Mouse (Mus musculus): ENCODE data around the gene Sept6. TPM values are rescaled to one million over a fixed set of nuclear protein-coding genes. Genes with fewer than 3 reads are reported as not detected.
A peak's percentile ranks its signal among the peaks of the same experiment; 100 is the strongest.

Gene Sept6
- polyA plus RNA-seq, 1 experiment from 2014 or later, result 4.8 TPM

DNA sequence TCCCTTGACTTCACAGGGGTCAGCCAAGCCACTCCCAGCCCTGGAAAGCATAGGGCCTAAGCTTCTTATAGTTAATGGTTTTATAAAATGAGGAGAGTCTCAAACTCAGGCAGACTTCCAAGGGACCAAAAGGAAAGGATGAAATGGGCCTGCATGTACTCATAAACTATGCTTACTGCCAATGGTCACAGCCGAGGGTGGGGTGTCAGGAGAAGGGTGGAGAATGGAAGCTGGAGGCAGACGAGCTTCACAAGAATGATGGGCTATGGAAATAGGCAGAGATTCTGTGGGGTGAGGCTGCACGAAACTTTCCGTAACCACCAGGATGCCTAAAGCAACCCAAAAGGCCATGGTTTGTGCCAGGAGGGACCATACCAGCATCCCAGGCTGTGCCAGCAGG is 15.3 kb downstream of the Sept6 start:
- no peak overlapping the region for H3K4me2 ChIP-seq (replicated peaks; ENCODE audit: low read depth, low read length)
- ATAC-seq (no peak), DNase-seq (ENCODE audit: low spot score) (no peak)
- WGBS, result 72% methylated on average over 4 of the region's 4 CpGs
- no peaks in the 10 kb centered on the region for H3K27me3 ChIP-seq (replicated peaks; ENCODE audit: insufficient read depth, low read length)
- TF ChIP-seq EP300 (IDR thresholded peaks at IDR 0.05) (no peak), CTCF (IDR thresholded peaks at IDR 0.05) (no peak)
- no peak overlapping the region for H3K4me3 ChIP-seq (ENCODE audit: low read depth, low read length)
- H3K9ac ChIP-seq (replicated peaks; ENCODE audit: low read depth), result no peak overlapping the region
- H3K9me3 ChIP-seq (ENCODE audit: low read length), result no peaks in the 10 kb centered on the region
- no peaks in the 10 kb centered on the region for H3K4me1 ChIP-seq (ENCODE audit: insufficient read depth, low read depth, low read length)
- H3K36me3 ChIP-seq (ENCODE audit: insufficient read depth, low read length), result no peaks in the 10 kb centered on the region
- no peak overlapping the region for H3K27ac ChIP-seq (ENCODE audit: low read length)

DNA sequence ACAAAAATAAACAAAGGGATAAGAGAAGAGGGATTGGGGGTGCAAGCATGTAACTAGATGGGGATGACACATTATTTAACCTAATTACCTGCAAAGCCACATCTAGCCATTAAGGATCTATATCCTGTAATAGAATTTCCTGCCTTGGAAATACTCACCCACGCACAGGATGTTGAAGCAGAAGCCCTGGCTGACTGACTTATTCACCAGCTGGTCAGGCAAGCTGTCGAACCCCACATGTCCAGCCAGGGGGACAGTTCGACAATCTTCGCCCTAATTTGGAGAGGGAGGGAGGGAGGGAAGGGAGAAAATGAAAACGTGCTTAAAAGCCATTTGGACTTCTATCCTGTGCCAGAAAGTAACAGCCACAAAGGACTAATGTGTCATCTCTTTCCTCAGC is 16.7 kb downstream of the Sept6 start:
- Histone ChIP-seq H3K27me3 (replicated peaks; ENCODE audit: insufficient read depth, low read length) (no peaks in the 10 kb centered on the region), H3K36me3 (ENCODE audit: insufficient read depth, low read length) (no peaks in the 10 kb centered on the region), H3K9me3 (ENCODE audit: low read length) (no peaks in the 10 kb centered on the region), H3K4me2 (replicated peaks; ENCODE audit: low read depth, low read length) (no peak overlapping the region), H3K9ac (replicated peaks; ENCODE audit: low read depth) (no peak overlapping the region), H3K4me1 (ENCODE audit: insufficient read depth, low read depth, low read length) (no peaks in the 10 kb centered on the region), H3K27ac (ENCODE audit: low read length) (no peak overlapping the region), H3K4me3 (ENCODE audit: low read depth, low read length) (no peak overlapping the region)
- DNase-seq (ENCODE audit: low spot score), result no peak
- TF ChIP-seq EP300 (IDR thresholded peaks at IDR 0.05), result no peak
- TF ChIP-seq CTCF (IDR thresholded peaks at IDR 0.05), result no peak
- WGBS, result 65% methylated on average over 5 of the region's 5 CpGs
- no peak for ATAC-seq

DNA sequence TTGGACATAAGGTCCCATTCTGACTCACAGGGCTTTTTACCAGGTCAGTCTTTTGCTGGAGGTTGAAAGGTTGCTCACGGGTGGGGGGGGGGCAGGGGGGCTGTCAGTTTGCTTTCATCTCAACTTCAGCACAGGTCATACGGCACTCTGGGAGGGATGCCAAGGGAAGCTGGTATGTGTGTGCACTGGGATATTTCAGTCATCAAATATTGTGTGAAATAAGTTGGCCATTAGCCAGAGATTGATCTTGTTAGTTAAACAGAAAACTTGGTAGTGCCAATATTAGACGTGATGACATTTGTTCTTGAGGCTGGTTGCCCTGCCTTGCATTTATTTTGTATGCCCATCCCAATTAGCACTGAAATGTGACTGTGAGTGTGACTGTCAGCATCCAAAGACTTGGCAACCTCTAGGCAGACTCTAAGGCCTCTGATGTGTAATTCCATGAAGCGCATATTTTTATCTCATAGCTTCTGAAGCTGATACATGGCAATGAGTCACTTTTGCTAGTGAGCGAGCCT is 18.6 kb downstream of the Sept6 start:
- DNase-seq (ENCODE audit: low spot score), result peak; percentile 6
- WGBS, result 51% methylated on average over 5 of the region's 5 CpGs
- Histone ChIP-seq H3K27ac (ENCODE audit: low read length) (no peak overlapping the region), H3K4me3 (ENCODE audit: low read depth, low read length) (no peak overlapping the region), H3K36me3 (ENCODE audit: insufficient read depth, low read length) (no peaks in the 10 kb centered on the region), H3K27me3 (replicated peaks; ENCODE audit: insufficient read depth, low read length) (no peaks in the 10 kb centered on the region), H3K4me2 (replicated peaks; ENCODE audit: low read depth, low read length) (no peak overlapping the region), H3K9me3 (ENCODE audit: low read length) (no peaks in the 10 kb centered on the region), H3K4me1 (ENCODE audit: insufficient read depth, low read depth, low read length) (no peaks in the 10 kb centered on the region), H3K9ac (replicated peaks; ENCODE audit: low read depth) (no peak overlapping the region)
- TF ChIP-seq CTCF (IDR thresholded peaks at IDR 0.05) (no peak), EP300 (IDR thresholded peaks at IDR 0.05) (no peak)
- no peak for ATAC-seq

DNA sequence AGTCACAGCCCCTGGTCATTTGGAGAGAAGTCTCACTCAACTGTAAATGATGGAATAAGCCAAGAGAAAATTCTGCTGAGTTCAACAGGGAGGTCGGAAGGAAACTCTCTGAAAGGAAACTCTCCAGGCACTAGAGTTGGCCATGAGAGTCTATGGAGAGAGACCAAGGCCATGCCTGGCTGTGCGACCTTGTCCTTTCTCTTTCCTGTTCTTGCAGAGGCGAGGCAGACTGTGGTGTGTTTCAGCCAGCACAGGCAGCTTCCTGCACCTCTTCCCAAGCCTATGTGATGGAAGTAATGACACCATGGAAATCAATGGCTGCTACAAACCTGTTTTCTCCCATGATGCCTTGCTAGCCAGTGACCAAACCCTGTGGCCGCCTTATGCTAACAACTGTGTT is 20.4 kb downstream of the Sept6 start:
- H3K9ac ChIP-seq (replicated peaks; ENCODE audit: low read depth), result no peak overlapping the region
- TF ChIP-seq CTCF (IDR thresholded peaks at IDR 0.05) (no peak), EP300 (IDR thresholded peaks at IDR 0.05) (no peak)
- H3K27me3 ChIP-seq (replicated peaks; ENCODE audit: insufficient read depth, low read length), result no peaks in the 10 kb centered on the region
- H3K4me1 ChIP-seq (ENCODE audit: insufficient read depth, low read depth, low read length), result no peaks in the 10 kb centered on the region
- H3K36me3 ChIP-seq (ENCODE audit: insufficient read depth, low read length), result no peaks in the 10 kb centered on the region
- no peak overlapping the region for H3K4me3 ChIP-seq (ENCODE audit: low read depth, low read length)
- DNase-seq (ENCODE audit: low spot score) (no peak), ATAC-seq (no peak)
- H3K9me3 ChIP-seq (ENCODE audit: low read length), result no peaks in the 10 kb centered on the region
- 83% methylated on average over 4 of the region's 4 CpGs for WGBS
- H3K4me2 ChIP-seq (replicated peaks; ENCODE audit: low read depth, low read length), result no peak overlapping the region
- H3K27ac ChIP-seq (ENCODE audit: low read length), result no peak overlapping the region

DNA sequence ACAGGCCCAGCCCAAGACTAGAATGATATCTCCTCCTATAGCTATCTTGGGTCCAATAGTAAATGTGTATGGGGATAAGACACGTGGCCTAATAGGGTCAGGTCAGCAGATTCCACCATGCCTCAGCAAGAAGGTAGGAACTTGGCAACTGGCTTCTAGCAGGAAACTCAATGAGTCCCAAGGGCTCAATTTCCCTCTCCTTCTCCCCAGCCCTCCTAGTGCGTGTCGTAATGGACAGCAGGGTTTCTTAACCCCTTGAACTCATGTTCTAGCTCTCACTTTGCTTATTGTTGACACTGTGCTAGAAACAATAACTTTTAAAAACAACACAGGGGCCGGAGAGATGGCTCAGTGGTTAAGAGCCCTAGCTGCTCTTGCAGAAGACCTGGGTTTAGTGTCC is 22.1 kb downstream of the Sept6 start:
- no peaks in the 10 kb centered on the region for H3K36me3 ChIP-seq (ENCODE audit: insufficient read depth, low read length)
- no peak for DNase-seq (ENCODE audit: low spot score)
- H3K9ac ChIP-seq (replicated peaks; ENCODE audit: low read depth), result no peak overlapping the region
- no peak for ATAC-seq
- no peak overlapping the region for H3K27ac ChIP-seq (ENCODE audit: low read length)
- no peak overlapping the region for H3K4me2 ChIP-seq (replicated peaks; ENCODE audit: low read depth, low read length)
- H3K4me3 ChIP-seq (ENCODE audit: low read depth, low read length), result no peak overlapping the region
- no peaks in the 10 kb centered on the region for H3K9me3 ChIP-seq (ENCODE audit: low read length)
- no peaks in the 10 kb centered on the region for H3K4me1 ChIP-seq (ENCODE audit: insufficient read depth, low read depth, low read length)
- no peaks in the 10 kb centered on the region for H3K27me3 ChIP-seq (replicated peaks; ENCODE audit: insufficient read depth, low read length)
- TF ChIP-seq EP300 (IDR thresholded peaks at IDR 0.05), result no peak
- no peak for TF ChIP-seq CTCF (IDR thresholded peaks at IDR 0.05)
- WGBS, result 64% methylated on average over 4 of the region's 4 CpGs

DNA sequence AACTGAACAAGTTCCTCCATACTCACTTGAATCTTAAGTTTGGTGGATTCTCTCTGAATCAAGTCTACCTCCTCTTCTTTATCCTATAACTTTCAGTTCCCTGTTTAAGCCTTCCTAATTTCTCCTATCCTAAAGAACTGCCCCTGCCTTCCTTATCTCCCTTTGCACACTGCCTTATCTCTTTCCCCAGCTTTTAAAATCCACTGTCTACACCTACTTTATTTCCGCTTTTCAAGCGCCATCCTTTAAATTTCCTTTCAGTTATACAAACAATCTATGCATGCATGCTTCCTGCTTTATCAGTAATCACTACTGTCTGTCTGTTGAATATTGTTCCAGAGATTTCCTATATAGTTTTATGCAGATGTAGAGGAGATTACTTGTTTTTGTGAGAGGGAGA is 34.9 kb downstream of the Sept6 start:
- Histone ChIP-seq H3K9ac (replicated peaks; ENCODE audit: low read depth) (no peak overlapping the region), H3K4me2 (replicated peaks; ENCODE audit: low read depth, low read length) (no peak overlapping the region), H3K27ac (ENCODE audit: low read length) (no peak overlapping the region), H3K36me3 (ENCODE audit: insufficient read depth, low read length) (no peaks in the 10 kb centered on the region), H3K9me3 (ENCODE audit: low read length) (no peaks in the 10 kb centered on the region), H3K27me3 (replicated peaks; ENCODE audit: insufficient read depth, low read length) (no peaks in the 10 kb centered on the region), H3K4me1 (ENCODE audit: insufficient read depth, low read depth, low read length) (no peaks in the 10 kb centered on the region), H3K4me3 (ENCODE audit: low read depth, low read length) (no peak overlapping the region)
- WGBS, result 51% methylated on average over 2 of the region's 2 CpGs
- TF ChIP-seq CTCF (IDR thresholded peaks at IDR 0.05) (no peak), EP300 (IDR thresholded peaks at IDR 0.05) (peak; percentile 86)
- DNase-seq (ENCODE audit: low spot score) (peak; percentile 11), ATAC-seq (peak; percentile 52; the same call in 1 of the 2 replicates)

DNA sequence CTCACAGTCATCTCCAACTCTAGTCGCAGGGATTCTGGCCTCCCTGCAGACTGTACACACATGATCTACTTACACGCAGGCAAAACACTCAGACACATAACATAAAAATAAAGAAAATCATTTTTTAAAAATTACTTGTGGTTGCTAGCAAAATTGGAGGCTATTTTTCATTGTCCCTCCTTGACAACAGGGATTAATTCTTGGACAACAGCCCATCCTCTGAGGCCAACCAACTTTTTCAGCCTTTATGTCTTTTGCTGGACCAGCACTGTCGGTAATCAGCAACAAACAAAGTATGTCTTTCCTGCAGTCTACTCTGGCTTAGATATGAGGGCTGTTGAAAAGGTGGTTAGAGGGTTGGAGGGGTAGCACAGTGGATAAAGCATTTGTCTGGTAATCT is 50.5 kb downstream of the Sept6 start:
- WGBS, result 75% methylated on average over 3 of the region's 3 CpGs

More for the DNA sequence above, 50.5 kb downstream of the Sept6 start:
- Histone ChIP-seq H3K9ac (replicated peaks; ENCODE audit: low read depth) (no peak overlapping the region), H3K36me3 (ENCODE audit: insufficient read depth, low read length) (no peaks in the 10 kb centered on the region), H3K9me3 (ENCODE audit: low read length) (no peaks in the 10 kb centered on the region), H3K4me3 (ENCODE audit: low read depth, low read length) (no peak overlapping the region), H3K4me2 (replicated peaks; ENCODE audit: low read depth, low read length) (no peak overlapping the region), H3K27me3 (replicated peaks; ENCODE audit: insufficient read depth, low read length) (no peaks in the 10 kb centered on the region), H3K27ac (ENCODE audit: low read length) (no peak overlapping the region), H3K4me1 (ENCODE audit: insufficient read depth, low read depth, low read length) (no peaks in the 10 kb centered on the region)
- TF ChIP-seq EP300 (IDR thresholded peaks at IDR 0.05) (no peak), CTCF (IDR thresholded peaks at IDR 0.05) (no peak)
- ATAC-seq (no peak), DNase-seq (ENCODE audit: low spot score) (no peak)
